Mouse (Mus musculus) ovary, postnatal 10 days (tissue): ENCODE results near the gene Nrsn1.
A peak's percentile ranks its signal among the peaks of the same experiment; 100 is the strongest.
"Not testable (repeated sequence)": the region's sequence is repeated elsewhere in the genome, so short reads cannot be mapped to it uniquely, and the experiment has no call there.

ENCODE experiments used
- DNase-seq: peaks from one replicate; pipeline ENCODE4 v3.0.0; 2022; ENCODE audit warnings: low spot score

Nrsn1 gene

GRCm38 (mm10) chr13:25270402-25270801, at the start of gene Nrsn1:
Nrsn1 (minus strand) TSS chr13:25270502.
- not testable (repeated sequence) for DNase-seq

GRCm38 (mm10) chr13:25312059-25312458, 41.8 kb upstream of the Nrsn1 start:
- no peak for DNase-seq

- DNase-seq, result no peak
Observed at GRCm38 (mm10) chr13:25310068-25310467, 39.8 kb upstream of the Nrsn1 start.

- no peak for DNase-seq
Observed at GRCm38 (mm10) chr13:25288736-25289135, 18.4 kb upstream of the Nrsn1 start.

GRCm38 (mm10) chr13:25274934-25275565, 4.7 kb upstream of the Nrsn1 start:
- DNase-seq, result no peak

- no peak for DNase-seq
Observed at GRCm38 (mm10) chr13:25272189-25272588, 1.9 kb upstream of the Nrsn1 start.

GRCm38 (mm10) chr13:25269569-25270268, 583 bp downstream of the Nrsn1 start:
- no peak for DNase-seq

- DNase-seq, result peak; percentile 47
Observed at GRCm38 (mm10) chr13:25269039-25269438, 1.3 kb downstream of the Nrsn1 start.

GRCm38 (mm10) chr13:25262748-25263147, 7.6 kb downstream of the Nrsn1 start:
- DNase-seq, result no peak

- DNase-seq, result no peak
Observed at GRCm38 (mm10) chr13:25257608-25258007, 12.7 kb downstream of the Nrsn1 start.

- DNase-seq, result no peak
Observed at GRCm38 (mm10) chr13:25254478-25255263, 15.6 kb downstream of the Nrsn1 start.

GRCm38 (mm10) chr13:25251893-25252292, 18.4 kb downstream of the Nrsn1 start:
- no peak for DNase-seq

GRCm38 (mm10) chr13:25220186-25220787, 50.0 kb downstream of the Nrsn1 start:
- no peak for DNase-seq

- DNase-seq, result no peak
Observed at GRCm38 (mm10) chr13:25218394-25218793, 51.9 kb downstream of the Nrsn1 start.

- DNase-seq, result no peak
Observed at GRCm38 (mm10) chr13:25206950-25207349, 63.4 kb downstream of the Nrsn1 start.
